Mouse (Mus musculus) retina, postnatal 1 day (tissue): ENCODE data around the gene Zfand2b.

Experiments used
- DNase-seq: peaks from one replicate; pipeline ENCODE4 v3.0.0-alpha.2; 2012

The Zfand2b gene

GRCm38 (mm10) chr1:75168093-75168471 lies 364 bp upstream of the Zfand2b start:
- no peak for DNase-seq

GRCm38 (mm10) chr1:75179334-75180104 lies 11.1 kb downstream of the Zfand2b start:
- DNase-seq: peak; percentile 1

GRCm38 (mm10) chr1:75180105-75180590 lies 11.7 kb downstream of the Zfand2b start, which contains the start of gene Abcb6:
Gene Abcb6, minus strand, starts transcription at chr1:75180392.
- DNase-seq: peak; percentile 97

- DNase-seq: no peak
Observed at GRCm38 (mm10) chr1:75180741-75181140, 12.3 kb downstream of the Zfand2b start.

GRCm38 (mm10) chr1:75181377-75181870 lies 13.0 kb downstream of the Zfand2b start:
- no peak for DNase-seq

- DNase-seq: no peak
Observed at GRCm38 (mm10) chr1:75182160-75182559, 13.7 kb downstream of the Zfand2b start.

- no peak for DNase-seq
Observed at GRCm38 (mm10) chr1:75185495-75185894, 17.0 kb downstream of the Zfand2b start.

- no peak for DNase-seq
Observed at GRCm38 (mm10) chr1:75187126-75187525, 18.7 kb downstream of the Zfand2b start.

- no peak for DNase-seq
Observed at GRCm38 (mm10) chr1:75187914-75188483, 19.6 kb downstream of the Zfand2b start.

GRCm38 (mm10) chr1:75190577-75190976 lies 22.1 kb downstream of the Zfand2b start:
- no peak for DNase-seq

GRCm38 (mm10) chr1:75191258-75191621 lies 22.8 kb downstream of the Zfand2b start:
- no peak for DNase-seq

- peak; percentile 99 for DNase-seq
Observed at GRCm38 (mm10) chr1:75191622-75192402, 23.4 kb downstream of the Zfand2b start, which contains the start of the genes Ankzf1 and Atg9a. Gene Ankzf1, plus strand, starts transcription at chr1:75192151. Gene Atg9a, minus strand, starts transcription at chr1:75192196.

GRCm38 (mm10) chr1:75192452-75192851 lies 24.0 kb downstream of the Zfand2b start:
- DNase-seq: no peak

GRCm38 (mm10) chr1:75201236-75201635 lies 32.8 kb downstream of the Zfand2b start:
- DNase-seq: no peak

GRCm38 (mm10) chr1:75208967-75209678 lies 40.7 kb downstream of the Zfand2b start:
- no peak for DNase-seq

GRCm38 (mm10) chr1:75210136-75211087 lies 42.0 kb downstream of the Zfand2b start, which contains the start of the genes Glb1l and Stk16:
Gene Glb1l, minus strand, starts transcription at chr1:75210813.
Gene Stk16, plus strand, starts transcription at chr1:75210838.
- peak; percentile 97 for DNase-seq

- DNase-seq: no peak
Observed at GRCm38 (mm10) chr1:75211141-75211708, 42.8 kb downstream of the Zfand2b start.

GRCm38 (mm10) chr1:75212542-75212941 lies 44.1 kb downstream of the Zfand2b start:
- no peak for DNase-seq

GRCm38 (mm10) chr1:75213096-75213495 lies 44.6 kb downstream of the Zfand2b start:
- no peak for DNase-seq

- DNase-seq: no peak
Observed at GRCm38 (mm10) chr1:75214442-75214841, 46.0 kb downstream of the Zfand2b start.

- no peak for DNase-seq
Observed at GRCm38 (mm10) chr1:75214886-75215285, 46.4 kb downstream of the Zfand2b start.
